Mouse (Mus musculus): ENCODE measurements around the gene Slc8b1. TPM values are rescaled to one million over a fixed set of nuclear protein-coding genes. Genes with fewer than 3 reads are reported as not detected.

Slc8b1 gene
- polyA plus RNA-seq, 1 experiment: 3.2 TPM

DNA sequence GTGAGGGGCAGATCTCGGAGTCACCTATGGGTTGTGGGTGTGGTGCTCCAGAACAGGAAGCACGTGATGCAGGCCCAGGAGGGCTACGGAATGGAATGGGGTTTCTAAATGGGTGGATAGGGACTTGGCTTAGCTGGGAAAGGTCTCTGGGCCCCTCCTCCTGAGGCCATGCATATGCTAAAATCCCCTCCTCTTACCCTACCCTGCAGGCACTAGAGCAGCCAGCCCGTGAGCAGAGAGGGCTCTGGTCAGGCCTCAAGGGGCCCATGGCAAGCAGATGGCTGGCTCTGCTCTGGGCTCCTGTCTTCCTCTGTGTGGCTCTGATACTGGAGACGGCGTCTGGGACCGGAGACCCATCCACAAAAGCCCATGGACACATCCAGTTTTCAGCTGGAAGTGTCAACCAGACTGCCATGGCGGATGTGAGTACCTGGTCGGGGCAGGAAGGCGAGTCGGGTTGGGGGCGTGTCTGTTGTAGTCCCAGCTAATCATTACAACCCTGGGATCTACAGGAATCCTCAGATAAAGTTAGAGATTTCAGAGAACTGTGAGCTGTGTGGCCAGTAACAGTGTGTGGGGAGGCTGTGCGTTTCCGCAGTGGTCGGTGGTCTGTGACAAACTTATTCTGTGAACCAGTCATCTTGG is 2.1 kb downstream of the Slc8b1 start:
- Histone ChIP-seq H3K4me1 (ENCODE audit: control insufficient read depth, insufficient read depth, low read length) (peaks cover 17% of the 10 kb centered on the region), H3K27me3 (ENCODE audit: control insufficient read depth, insufficient read depth, low read length) (no peaks in the 10 kb centered on the region), H3K27ac (ENCODE audit: control insufficient read depth, insufficient read depth, low read depth, low read length) (no peak overlapping the region), H3K4me3 (ENCODE audit: control insufficient read depth, low read depth, low read length) (no peak overlapping the region), H3K36me3 (ENCODE audit: control insufficient read depth, insufficient read depth, low read length) (no peaks in the 10 kb centered on the region)
- TF ChIP-seq POLR2A (IDR thresholded peaks at IDR 0.05; ENCODE audit: control insufficient read depth, low read depth, low read length) (no peak), CTCF (IDR thresholded peaks at IDR 0.05; ENCODE audit: control insufficient read depth, insufficient read depth, insufficient replicate concordance, low read depth, low read length) (no peak)

DNA sequence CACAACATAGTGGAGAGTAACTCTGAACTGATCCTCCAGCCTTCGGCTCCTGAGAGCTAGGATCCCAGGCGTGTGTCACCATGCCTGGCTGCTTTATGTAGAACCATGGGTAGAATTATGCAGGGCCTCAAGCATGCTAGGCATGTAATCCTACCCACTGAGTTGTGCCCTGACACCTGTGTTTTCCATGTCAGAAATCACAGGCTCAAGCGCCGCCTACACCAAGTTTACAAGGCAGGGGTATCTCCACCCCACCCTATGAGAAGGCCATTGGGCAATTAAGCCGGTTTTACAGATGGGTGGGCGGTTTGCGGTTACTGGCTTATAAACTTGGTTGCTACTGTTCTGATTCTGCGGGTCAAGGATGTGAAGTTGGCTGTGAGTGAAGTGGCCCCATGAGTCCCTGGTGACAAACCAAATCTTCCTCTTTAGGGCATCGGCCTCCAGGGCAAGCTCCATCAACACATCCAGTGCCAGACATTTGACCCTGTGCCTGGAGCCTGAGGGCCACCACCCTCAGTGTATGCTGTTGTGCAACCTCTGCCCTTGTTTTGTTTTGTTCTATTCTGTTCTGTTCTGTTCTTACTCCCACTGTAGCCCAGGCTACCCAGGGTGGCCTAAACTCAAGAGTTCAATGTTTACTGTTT is 3.2 kb downstream of the Slc8b1 start:
- Histone ChIP-seq H3K27me3 (ENCODE audit: control insufficient read depth, insufficient read depth, low read length) (no peaks in the 10 kb centered on the region), H3K4me1 (ENCODE audit: control insufficient read depth, insufficient read depth, low read length) (peaks cover 17% of the 10 kb centered on the region), H3K36me3 (ENCODE audit: control insufficient read depth, insufficient read depth, low read length) (no peaks in the 10 kb centered on the region), H3K27ac (ENCODE audit: control insufficient read depth, insufficient read depth, low read depth, low read length) (no peak overlapping the region), H3K4me3 (ENCODE audit: control insufficient read depth, low read depth, low read length) (no peak overlapping the region)
- TF ChIP-seq CTCF (IDR thresholded peaks at IDR 0.05; ENCODE audit: control insufficient read depth, insufficient read depth, insufficient replicate concordance, low read depth, low read length): no peak
- no peak for TF ChIP-seq POLR2A (IDR thresholded peaks at IDR 0.05; ENCODE audit: control insufficient read depth, low read depth, low read length)

DNA sequence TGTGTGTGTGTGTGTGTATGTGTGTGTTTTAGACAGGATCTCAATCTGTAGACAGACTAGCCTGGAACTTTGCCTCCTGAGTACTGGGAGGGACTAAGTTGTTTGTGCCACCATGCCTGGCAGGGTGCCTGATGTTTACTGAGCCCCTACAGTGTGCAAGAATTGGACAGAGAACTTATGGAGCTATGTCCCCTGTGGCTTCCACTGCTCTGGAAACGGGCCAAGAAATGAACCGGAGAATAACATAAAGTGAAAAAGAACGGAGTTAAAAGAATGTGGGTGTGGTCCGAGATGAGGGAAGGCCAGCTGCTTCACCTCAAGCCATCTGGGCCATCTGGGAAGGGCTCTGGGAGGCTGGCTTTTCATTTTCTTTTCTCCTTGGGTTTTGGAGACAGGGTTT is 3.8 kb downstream of the Slc8b1 start:
- no peak overlapping the region for H3K27ac ChIP-seq (ENCODE audit: control insufficient read depth, insufficient read depth, low read depth, low read length)
- H3K4me3 ChIP-seq (ENCODE audit: control insufficient read depth, low read depth, low read length): no peak overlapping the region
- no peak for TF ChIP-seq CTCF (IDR thresholded peaks at IDR 0.05; ENCODE audit: control insufficient read depth, insufficient read depth, insufficient replicate concordance, low read depth, low read length)
- no peak for TF ChIP-seq POLR2A (IDR thresholded peaks at IDR 0.05; ENCODE audit: control insufficient read depth, low read depth, low read length)
- H3K4me1 ChIP-seq (ENCODE audit: control insufficient read depth, insufficient read depth, low read length): peaks cover 17% of the 10 kb centered on the region
- no peaks in the 10 kb centered on the region for H3K27me3 ChIP-seq (ENCODE audit: control insufficient read depth, insufficient read depth, low read length)
- H3K36me3 ChIP-seq (ENCODE audit: control insufficient read depth, insufficient read depth, low read length): no peaks in the 10 kb centered on the region

DNA sequence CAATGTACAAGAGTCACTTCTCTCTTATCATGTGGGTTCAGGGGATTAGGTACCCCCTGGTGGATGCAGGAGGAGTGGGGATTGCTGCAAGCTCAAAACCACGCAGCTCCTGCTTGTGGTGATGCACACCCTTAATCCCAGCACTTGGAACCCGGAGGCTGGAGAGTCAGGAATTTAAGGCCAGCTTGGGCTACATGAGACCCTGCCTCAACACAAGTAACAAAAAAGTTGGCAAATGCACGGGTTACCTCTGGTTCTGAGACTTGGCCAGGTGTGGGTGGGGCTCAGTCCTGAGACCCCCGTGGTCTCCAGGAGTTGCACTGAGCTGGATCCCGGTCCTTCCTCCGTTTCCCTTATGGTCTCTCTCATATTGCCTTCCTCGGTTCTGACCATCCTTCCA is 4.5 kb downstream of the Slc8b1 start:
- TF ChIP-seq CTCF (IDR thresholded peaks at IDR 0.05; ENCODE audit: control insufficient read depth, insufficient read depth, insufficient replicate concordance, low read depth, low read length) (no peak), POLR2A (IDR thresholded peaks at IDR 0.05; ENCODE audit: control insufficient read depth, low read depth, low read length) (no peak)
- no peaks in the 10 kb centered on the region for H3K36me3 ChIP-seq (ENCODE audit: control insufficient read depth, insufficient read depth, low read length)
- H3K4me1 ChIP-seq (ENCODE audit: control insufficient read depth, insufficient read depth, low read length): peaks cover 15% of the 10 kb centered on the region
- no peak overlapping the region for H3K27ac ChIP-seq (ENCODE audit: control insufficient read depth, insufficient read depth, low read depth, low read length)
- H3K27me3 ChIP-seq (ENCODE audit: control insufficient read depth, insufficient read depth, low read length): no peaks in the 10 kb centered on the region
- H3K4me3 ChIP-seq (ENCODE audit: control insufficient read depth, low read depth, low read length): no peak overlapping the region

DNA sequence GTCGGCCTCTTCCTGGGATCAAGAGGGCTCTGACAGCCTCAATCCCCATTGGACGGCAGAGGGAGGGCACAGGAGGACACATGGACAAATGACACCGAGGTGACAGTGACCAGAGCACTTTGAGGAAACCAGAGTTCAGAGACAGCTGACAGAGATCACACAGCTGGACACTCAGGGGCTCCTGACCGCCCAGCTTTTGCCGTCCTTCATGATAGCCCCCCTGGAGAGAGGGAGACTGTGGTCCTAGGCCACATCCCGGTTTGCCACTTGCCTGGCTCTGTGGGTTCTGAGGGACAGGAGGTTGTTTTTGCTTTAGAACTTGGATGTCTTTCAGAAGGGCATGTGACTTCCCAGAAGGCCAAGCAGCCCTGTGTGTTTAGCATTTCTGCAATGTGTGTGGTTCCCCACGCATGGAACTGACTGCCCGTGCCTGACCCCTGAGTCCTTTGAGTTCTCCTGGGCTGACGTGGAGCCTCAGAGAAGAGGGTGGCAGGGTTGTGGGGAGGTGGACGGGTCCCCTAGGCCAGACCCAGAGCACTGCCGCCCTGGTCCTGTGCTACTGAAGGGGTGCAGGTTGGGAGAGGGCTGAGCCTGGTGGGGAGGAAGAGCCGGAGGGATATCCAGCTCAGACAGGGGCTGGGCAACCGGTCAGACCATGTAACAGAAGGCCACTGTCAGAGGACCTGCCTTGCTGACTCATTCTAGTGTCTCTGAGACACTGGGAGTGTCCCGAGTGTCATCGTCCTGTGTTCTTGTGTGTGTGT is 5.4 kb downstream of the Slc8b1 start:
- Histone ChIP-seq H3K4me1 (ENCODE audit: control insufficient read depth, insufficient read depth, low read length) (peaks cover 10% of the 10 kb centered on the region), H3K27ac (ENCODE audit: control insufficient read depth, insufficient read depth, low read depth, low read length) (peak overlapping the region; percentile 34; the same call in 1 of the 2 replicates), H3K4me3 (ENCODE audit: control insufficient read depth, low read depth, low read length) (no peak overlapping the region), H3K27me3 (ENCODE audit: control insufficient read depth, insufficient read depth, low read length) (no peaks in the 10 kb centered on the region), H3K36me3 (ENCODE audit: control insufficient read depth, insufficient read depth, low read length) (no peaks in the 10 kb centered on the region)
- TF ChIP-seq CTCF (IDR thresholded peaks at IDR 0.05; ENCODE audit: control insufficient read depth, insufficient read depth, insufficient replicate concordance, low read depth, low read length) (no peak), POLR2A (IDR thresholded peaks at IDR 0.05; ENCODE audit: control insufficient read depth, low read depth, low read length) (no peak)

DNA sequence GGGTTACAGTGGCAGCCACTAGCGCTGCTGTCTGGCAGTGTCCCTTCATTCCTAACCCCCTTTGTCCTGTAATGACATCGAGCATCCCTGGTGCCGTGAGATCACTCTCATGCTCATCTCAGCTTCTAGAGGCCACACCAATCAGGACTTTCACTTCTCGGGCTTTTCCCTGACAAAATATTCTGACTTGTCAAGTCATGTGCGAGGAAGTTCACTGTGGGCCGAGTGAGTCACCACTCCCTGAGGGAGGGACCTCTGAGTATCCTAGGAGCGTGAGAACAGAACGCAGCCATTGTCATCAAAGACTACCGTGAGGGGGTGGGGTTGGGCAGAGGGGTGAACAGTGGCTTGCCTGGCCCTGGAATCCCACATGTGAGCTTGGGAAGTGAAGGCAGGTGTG is 6.6 kb downstream of the Slc8b1 start:
- Histone ChIP-seq H3K27me3 (ENCODE audit: control insufficient read depth, insufficient read depth, low read length) (no peaks in the 10 kb centered on the region), H3K4me3 (ENCODE audit: control insufficient read depth, low read depth, low read length) (no peak overlapping the region), H3K36me3 (ENCODE audit: control insufficient read depth, insufficient read depth, low read length) (no peaks in the 10 kb centered on the region), H3K4me1 (ENCODE audit: control insufficient read depth, insufficient read depth, low read length) (peaks cover 5% of the 10 kb centered on the region), H3K27ac (ENCODE audit: control insufficient read depth, insufficient read depth, low read depth, low read length) (no peak overlapping the region; the same call in 1 of the 2 replicates)
- no peak for TF ChIP-seq POLR2A (IDR thresholded peaks at IDR 0.05; ENCODE audit: control insufficient read depth, low read depth, low read length)
- no peak for TF ChIP-seq CTCF (IDR thresholded peaks at IDR 0.05; ENCODE audit: control insufficient read depth, insufficient read depth, insufficient replicate concordance, low read depth, low read length)

DNA sequence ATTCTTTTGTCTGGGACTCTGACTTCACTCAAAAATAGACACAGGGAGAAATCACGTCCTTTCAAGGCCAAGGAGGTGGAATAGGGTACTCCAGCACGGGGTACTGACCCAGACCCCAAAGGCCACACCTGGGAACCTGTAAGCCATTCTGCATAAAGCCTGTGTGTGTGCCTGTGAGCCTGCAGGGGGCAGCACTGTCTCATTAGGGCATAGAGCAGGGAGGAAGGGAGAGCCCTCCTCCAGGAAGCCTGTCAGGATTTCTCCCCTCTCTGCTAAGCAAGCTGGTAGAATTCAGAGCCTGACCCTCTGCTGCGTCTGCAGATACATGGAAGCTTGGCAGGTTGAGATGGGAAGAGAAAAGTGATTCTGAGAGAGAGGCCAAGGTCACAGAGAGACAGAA is 11.7 kb downstream of the Slc8b1 start:
- Histone ChIP-seq H3K36me3 (ENCODE audit: control insufficient read depth, insufficient read depth, low read length) (no peaks in the 10 kb centered on the region), H3K4me1 (ENCODE audit: control insufficient read depth, insufficient read depth, low read length) (peaks cover 2% of the 10 kb centered on the region; the same call in 1 of the 2 replicates), H3K27me3 (ENCODE audit: control insufficient read depth, insufficient read depth, low read length) (no peaks in the 10 kb centered on the region), H3K27ac (ENCODE audit: control insufficient read depth, insufficient read depth, low read depth, low read length) (no peak overlapping the region), H3K4me3 (ENCODE audit: control insufficient read depth, low read depth, low read length) (no peak overlapping the region)
- peak; percentile 65; the same call in 1 of the 2 replicates for TF ChIP-seq CTCF (IDR thresholded peaks at IDR 0.05; ENCODE audit: control insufficient read depth, insufficient read depth, insufficient replicate concordance, low read depth, low read length)
- TF ChIP-seq POLR2A (IDR thresholded peaks at IDR 0.05; ENCODE audit: control insufficient read depth, low read depth, low read length): no peak

All from testis, adult 2 months (tissue).